Mouse (Mus musculus) lung, postnatal 14 days (tissue): ENCODE measurements around the gene Kcnk2.

Experiments used
- DNase-seq: peaks from one replicate; pipeline ENCODE4 v3.0.0; 2021

Gene Kcnk2

DNA sequence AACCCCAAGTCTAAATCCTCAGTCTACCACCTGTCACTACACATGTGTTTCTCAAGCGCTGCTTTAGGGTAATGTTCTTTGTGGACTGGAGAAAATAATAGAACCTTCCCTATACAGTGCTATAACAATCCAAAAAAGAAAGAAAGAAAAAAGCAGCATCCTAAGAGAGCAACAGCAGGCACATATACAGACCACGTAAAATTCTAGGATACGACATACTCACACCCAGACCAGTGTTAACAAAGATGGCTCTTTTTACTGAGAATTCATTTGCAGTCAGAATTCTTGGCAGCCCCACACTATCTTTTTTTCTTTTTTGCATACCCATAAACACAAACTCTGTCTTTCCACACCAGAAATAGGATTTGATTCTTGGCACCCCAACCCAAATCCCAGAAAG lies 187.6 kb downstream of the Kcnk2 start:
- DNase-seq, result no peak

DNA sequence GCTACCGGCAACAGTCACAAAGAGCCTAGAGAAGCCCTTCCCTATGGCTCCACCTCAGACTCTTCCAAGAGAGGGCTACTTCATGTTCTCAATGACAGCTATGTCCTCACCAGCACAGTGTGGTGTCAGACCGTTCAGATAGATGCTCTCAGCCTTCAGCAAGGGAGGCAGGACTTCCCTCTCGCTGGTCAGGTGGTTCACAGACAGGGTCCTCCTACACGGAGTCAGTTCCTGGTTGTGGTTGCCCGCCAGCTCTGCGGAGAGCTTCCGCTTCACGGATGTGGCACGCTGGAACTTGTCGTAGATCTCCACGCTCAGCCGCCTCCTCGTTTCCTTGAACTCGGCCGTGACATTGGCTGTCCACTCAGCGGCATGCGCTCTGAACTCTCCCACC lies 192.4 kb downstream of the Kcnk2 start:
- no peak for DNase-seq

DNA sequence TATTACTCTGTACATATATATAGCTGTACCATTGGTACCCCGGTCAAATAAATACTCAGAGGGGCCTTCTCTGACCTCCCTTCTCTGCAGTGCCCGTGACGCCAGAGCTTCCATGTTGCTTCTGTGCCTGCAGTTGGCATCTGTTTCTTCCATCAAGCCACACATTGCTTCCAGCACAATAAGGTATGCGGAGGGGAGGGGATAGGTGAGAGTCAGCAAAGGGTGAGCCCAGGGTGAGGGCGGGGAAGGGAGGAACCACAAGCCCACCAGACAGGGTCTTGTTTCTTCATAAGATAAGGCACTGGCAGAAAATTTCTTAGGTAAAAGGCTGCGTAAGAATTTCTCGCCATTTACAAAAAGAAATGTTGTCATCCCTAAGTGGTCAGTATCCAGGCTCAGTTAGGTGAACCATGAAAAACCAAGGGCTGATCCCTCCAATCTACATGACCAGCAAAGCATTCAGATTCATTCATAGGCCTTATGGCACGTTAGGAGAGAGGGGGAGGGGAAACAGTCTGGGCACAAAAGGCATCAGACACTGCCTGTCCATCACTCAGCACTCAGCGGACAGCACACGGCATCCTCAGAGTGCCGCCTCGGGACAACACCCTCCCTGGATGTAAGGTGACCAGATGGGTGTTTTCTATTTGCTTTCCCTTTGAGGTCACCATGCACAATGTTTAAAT lies 192.9 kb downstream of the Kcnk2 start:
- DNase-seq, result no peak

DNA sequence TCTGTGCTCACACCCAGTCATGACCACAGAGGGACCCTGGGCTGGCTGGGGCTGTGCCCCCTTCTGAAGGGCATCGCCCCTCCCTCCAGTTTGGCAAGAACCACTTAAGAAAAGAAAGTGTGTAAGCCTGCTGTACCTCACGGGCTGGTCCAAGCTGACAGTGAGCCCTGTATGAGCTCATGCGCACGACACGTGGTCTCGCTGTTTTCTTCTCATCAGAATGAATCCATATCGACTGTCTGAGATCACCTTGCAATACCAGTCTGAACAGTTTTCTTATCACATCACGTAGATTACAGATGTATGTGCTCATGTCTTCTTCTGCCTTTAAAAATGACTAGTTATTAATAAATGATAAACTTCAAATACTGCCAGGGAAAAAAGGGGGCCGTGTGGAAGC lies 193.5 kb downstream of the Kcnk2 start:
- no peak for DNase-seq

DNA sequence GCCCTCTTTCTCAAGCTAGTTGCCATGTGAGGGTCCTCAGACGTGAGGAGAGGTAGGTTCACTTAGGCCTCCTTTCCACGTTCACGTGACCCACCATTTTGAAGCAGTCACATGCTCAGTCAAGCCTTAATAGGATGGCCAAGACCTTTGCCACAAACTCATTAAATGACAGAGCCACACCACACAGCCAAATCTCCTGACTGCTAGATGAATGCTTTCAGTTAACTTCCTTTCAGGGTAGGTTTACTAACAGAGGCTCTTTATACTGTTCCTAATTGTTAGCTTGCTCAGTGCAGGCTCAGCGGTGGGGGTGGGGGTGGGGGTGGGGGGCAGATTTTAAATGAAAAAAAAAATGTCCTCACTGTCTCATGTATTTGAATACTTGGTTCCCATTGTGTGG lies 206.3 kb downstream of the Kcnk2 start:
- no peak for DNase-seq

DNA sequence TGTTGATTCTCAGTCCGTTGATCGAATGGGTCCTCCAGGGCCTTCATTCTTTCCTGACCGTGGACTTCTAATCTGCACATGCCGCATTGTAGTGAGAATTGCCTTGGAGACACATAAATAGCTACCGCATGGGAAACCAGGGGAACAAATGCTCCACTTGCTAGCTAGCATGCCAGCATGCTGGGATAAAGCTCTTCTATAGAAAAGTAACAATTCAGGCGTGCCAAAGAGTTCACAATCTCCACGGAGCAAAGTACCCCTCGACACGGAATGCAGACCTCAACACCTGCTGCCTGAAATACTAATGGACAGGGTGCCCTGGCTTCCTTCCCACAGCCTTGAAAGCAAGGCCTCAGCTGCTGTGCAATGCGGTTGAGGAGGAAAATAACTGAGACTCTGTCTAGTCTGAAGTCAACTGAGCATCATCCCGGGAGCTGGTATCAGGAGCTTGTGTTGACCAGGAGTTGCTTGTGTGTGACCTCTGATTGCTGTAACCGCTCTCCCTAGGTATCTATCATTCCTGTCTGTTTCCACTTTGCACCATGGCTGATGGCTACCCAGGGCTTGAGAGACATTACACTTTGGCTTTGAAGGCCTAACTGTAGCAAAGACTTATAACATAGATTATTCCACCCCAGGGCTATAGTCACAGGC lies 214.2 kb downstream of the Kcnk2 start:
- DNase-seq, result no peak

DNA sequence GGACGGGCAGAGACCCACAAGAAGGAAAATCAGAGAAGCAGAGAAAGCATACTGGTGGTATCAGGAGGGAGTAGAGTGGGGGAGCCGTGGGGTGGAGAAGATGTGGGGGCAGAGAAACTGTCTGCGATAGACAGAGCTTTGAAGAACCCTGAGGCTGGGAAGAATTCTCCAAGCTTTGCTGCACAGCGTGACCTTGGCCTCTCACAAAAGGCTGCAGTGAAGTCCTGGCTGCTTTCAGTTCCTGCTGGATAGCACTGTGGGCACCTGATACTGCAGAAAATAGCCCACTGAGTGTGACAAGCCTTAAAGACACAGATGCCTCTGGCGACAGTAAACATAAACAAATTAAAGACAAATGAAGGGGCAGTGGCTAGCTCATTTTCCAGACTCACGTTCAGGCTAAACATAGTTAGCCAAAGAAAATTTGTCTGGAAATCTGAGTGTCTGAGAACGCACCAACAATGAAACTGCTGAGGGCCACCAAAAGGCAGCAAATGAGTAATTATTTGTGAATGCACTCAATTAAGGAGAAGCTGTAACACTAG lies 216.8 kb downstream of the Kcnk2 start:
- no peak for DNase-seq

DNA sequence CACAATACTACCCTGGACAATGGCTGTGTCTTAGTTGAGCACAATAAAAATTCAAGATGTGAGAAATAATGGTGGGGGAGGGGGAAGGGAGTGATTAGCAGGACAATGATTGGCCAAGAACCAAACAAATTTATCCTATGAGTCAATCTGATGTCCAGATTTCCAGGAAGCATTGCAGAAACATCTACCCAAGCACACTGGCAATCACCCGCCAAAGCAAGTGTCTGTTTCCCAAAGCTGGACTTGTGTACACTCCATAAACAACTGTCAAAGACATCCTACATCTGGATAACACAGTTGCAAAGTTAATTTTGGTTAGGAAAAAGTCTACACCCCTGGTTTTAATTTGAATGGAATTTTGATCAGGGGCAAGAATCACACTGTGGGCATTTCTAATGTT lies 224.3 kb downstream of the Kcnk2 start:
- DNase-seq, result peak; percentile 6

DNA sequence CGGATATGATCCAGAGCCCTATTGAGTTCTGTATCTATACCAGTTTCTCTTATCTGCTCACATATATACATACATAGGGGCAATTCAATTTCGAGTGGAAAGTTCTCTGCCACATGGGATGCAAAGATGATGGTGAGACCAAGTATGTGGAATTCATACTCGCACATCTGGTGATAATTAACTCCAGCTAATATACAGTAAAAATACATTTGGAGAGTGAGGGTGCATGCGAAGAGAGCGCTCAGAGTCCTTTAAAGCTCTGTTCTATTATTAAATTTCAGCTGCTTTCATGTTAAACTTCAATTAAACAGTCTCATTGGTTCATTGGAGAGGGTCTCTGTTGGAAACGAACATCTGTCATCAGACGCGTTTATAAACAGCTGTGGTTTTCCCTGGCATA lies 228.6 kb downstream of the Kcnk2 start:
- no peak for DNase-seq

DNA sequence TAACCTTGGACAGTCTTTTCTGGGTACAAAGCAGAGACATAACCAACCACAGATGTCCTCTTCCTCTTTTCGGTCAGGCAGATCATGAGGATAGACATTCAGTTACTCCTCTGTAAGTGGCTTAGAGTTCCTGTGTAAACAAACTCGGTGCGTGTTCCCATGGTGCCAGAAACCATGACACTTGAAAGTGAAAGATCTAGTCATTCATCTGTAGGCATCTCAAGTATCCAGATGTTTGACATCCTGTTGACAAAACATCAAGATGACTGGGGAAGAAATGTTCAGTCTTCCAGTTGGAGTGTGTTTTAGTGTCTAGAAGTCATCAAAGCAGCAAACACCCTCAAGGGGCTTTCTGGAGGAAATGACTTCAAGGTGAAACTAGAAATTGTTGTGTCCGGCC lies 230.9 kb downstream of the Kcnk2 start:
- DNase-seq, result no peak

DNA sequence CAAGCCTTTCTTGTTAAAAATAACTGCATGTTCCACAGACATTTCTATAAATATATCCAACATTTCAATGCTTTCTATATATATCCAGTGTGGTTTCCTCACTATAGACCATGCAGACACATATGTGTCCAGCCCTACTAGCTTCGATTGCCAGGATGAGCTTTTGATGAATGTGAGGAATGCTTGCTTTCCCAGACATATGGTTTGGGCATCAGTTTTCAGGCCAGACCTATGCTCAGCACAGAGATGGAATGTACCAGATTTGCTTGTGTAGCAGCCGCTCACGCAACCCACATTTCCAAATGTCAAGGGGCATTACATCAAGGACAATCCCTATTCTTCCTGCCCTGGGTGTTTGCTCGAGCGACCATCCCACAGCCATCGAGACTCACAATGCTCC lies 236.3 kb downstream of the Kcnk2 start:
- DNase-seq, result no peak

DNA sequence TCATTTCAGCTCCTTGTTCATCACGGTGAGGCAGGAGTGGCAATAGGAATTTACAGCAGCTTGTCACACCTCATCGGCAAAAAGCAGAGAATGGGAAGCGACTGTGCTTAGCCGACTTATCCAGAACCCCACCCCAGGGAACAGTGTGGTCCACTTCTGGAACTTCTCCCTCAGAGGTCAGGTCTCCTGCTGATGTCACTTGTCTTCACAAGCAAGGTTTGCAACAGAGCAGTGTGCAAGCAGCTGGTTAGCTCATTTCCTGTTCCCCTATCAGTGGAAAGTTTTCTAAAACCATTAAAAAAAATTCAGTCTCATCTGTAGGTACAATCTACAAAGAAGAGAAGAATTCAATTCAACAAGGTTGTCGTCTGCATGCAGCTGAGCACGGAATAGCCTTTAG lies 236.9 kb downstream of the Kcnk2 start:
- DNase-seq, result no peak

DNA sequence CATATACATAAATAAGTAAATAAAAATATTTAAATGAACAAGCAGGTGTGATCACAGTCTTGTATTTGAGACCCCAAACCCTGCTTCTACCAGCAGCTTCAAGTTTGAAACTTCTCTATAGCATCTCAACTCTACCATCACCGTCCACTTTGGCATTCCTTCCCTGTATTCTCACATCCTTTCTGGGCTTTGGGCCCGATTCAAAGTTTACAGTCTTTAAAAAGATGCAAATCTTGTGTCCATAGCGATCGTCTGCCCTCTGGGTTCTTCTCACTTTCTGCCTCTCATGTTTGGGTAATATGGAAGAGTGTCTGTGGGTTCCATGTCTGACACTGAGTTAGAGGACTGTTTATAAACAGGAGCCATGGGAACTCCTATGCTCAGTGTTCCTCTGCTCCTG lies 237.4 kb downstream of the Kcnk2 start:
- no peak for DNase-seq

DNA sequence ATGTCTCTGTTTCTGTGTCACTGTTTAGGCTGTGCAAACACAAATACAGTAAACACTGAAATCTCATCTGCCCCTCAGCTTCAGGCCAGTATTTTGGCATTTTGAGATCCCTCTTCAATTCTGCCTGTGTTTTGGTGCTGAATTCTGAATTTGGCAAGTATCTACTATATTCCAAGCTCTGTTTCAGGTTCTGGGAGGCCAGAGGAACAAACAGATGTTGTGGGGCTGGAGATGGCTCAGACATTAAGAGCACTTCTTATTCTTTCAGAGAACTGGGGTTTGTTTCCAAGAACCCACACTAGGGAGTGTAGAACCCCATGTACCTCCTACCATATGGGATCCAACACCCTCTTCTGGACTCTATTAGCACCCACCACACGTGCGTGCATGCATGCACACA lies 237.8 kb downstream of the Kcnk2 start:
- DNase-seq, result no peak
